Mouse (Mus musculus) adrenal gland (tissue): Measurements from ENCODE around the gene Tbc1d9b.

Experiments used
- intact Hi-C: fragments of 180-260 bp; cut with DNase I; formaldehyde crosslinking; loops from one replicate; pipeline ENCODE4 v1.15.1; 2025

Gene Tbc1d9b

DNA sequence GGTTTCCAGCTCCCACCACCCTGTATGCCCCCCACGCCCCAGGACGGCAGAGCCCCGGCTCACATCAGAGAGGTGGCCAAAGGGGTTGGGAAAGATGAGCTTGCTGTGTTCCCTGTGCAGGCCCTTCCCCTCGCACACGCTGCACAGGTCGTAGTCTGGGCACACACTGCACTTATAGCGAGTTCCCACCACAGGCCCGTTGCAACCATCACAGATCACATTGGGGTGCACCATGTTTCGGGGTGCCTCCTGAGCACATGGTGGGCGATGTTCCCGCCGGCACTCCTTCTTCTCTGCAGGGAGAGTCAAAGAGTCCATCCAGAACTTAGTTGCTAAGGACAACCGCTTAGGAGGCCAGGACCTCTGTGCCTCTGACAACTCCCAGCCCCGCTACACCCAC lies 76.1 kb downstream of the Tbc1d9b start:
- intact Hi-C loops = loop anchor here (5.0 kb wide), 1 partner anchor 35 kb away; the partner anchor contains the start of gene Mrnip

DNA sequence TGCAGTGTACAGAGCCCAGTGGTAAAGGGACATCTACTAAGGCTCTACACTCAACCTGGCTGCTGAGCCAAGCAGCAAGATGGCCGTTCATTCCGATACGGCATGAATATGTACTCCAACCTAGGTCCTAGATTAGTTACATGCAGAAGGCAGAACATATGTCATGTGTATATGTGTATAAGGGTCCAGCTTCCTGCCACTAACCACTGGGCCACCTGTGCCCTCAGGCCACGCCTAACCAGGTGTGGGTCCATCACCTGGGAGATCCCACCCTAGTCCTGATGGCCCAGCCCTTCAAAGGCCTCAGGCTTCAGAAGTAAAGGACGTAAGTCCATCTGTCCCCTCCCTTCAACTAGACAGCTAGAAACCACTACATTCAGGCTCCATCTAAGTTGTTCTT lies 76.8 kb downstream of the Tbc1d9b start:
- intact Hi-C loops = loop anchor here (5.0 kb wide), 1 partner anchor 36 kb away; the partner anchor contains the start of gene Mrnip

DNA sequence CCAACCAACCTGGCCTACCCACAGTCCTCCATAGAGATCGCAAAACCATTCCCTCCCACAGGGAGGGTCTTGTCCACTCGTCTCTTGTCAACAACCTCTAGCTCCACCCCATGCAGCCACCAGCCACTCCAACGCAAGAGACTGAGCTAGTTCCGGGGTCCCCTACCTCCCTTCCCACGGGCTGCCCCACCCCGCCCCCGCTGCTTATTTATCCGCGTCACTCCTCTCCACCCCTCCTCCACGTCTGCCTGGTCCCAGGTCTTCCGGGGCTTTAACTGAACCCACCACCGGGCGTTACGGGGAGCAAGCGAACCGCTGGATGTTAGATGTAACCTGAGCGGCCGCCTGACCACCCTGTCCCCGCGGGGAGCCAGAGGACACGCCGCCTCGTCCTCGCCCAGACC lies 78.9 kb downstream of the Tbc1d9b start:
- intact Hi-C loops = no loop called here

- intact Hi-C loops = no loop called here
These were observed 79.4 kb downstream of the Tbc1d9b start, which contains the start of the genes Sqstm1 and Mgat4b for GRCm38 (mm10) chr11:50210505-50211151. TSS of gene Sqstm1 (minus strand) at chr11:50210827. TSS of gene Mgat4b (plus strand) at chr11:50210890.

DNA sequence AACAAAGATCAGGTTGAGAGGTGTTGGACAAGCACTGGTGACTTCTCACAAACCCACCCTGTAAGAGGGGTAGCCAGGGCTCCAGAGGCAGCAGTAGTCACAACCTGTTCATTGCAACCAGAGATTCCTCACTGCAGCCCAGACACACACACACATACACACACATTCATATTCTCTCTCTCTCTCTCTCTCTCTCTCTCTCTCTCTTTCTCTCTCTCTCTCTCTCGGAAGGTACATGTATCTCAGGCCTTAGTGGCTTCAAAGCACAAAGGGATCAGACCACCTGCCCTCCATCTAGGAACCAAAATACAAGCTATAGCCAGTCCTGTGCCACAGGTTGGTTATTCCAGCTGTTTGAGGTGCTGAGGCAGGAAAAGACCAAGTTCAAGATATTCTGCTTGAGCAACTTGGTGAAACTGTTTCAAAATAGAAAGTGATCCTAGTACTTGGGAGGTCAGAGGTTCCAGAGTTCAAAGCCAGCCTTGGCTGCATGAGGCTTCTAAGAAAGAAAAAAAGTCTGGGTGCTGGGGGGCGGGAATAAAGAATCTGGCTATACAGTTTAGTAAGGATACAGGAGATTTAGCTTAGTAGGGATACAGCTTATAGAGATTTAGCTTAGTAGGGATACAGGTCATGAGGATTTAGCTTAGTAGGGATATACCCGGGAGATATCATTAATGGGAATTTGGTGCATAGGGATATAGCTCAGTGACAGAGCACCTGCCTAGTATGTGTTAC lies 80.3 kb downstream of the Tbc1d9b start:
- intact Hi-C loops = no loop called here

DNA sequence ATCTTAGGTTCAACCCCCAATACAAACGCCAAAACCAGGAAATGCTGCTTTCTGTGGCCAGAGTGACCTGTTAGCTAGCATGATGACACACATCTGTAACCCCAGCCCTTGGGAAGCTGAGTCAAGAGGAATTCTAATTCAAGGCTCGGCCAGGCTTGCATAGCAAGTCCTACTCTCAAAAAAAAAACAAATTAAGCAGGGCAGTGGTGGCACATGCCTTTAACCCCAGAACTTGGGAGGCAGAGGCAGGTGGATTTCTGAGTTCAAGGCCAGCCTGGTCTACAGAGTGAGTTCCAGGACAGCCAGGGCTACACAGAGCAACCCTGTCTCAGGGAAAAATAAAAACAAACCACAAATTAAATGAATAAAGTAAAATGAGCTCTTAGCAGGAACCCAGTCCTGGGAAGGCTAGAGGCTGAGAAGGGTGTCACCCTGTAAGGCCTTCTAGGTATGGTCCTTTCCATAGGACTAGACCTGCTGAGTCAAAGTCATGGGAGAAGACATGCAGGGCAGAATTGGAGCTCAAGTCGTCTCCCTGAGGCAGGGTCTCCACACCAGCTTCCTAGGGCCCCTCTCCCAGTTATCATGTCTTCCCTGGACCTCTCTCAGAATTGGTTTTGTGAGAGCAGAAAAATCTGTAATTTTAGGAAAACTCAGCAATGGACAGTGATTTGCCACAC lies 81.0 kb downstream of the Tbc1d9b start:
- intact Hi-C loops = no loop called here

- intact Hi-C loops = no loop called here
These were observed 81.9 kb downstream of the Tbc1d9b start for GRCm38 (mm10) chr11:50212848-50213758.

GRCm38 (mm10) chr11:50214631-50215030 lies 83.4 kb downstream of the Tbc1d9b start:
- intact Hi-C loops = no loop called here

GRCm38 (mm10) chr11:50215633-50216032 lies 84.4 kb downstream of the Tbc1d9b start:
- intact Hi-C loops = no loop called here

GRCm38 (mm10) chr11:50216724-50217366 lies 85.6 kb downstream of the Tbc1d9b start:
- intact Hi-C loops = no loop called here

- intact Hi-C loops = no loop called here
These were observed 86.6 kb downstream of the Tbc1d9b start for GRCm38 (mm10) chr11:50217811-50218210.

- intact Hi-C loops = no loop called here
These were observed 88.6 kb downstream of the Tbc1d9b start for GRCm38 (mm10) chr11:50219833-50220232.
